Mouse (Mus musculus): ENCODE data around the gene Axdnd1. TPM values are rescaled to one million over a fixed set of nuclear protein-coding genes. Genes with fewer than 3 reads are reported as not detected.

Gene Axdnd1
- polyA plus RNA-seq (2015; fragmentation: Nextera tagmentation; extraction: Ambion mirVana) = 0.22 and 0.29 TPM in 2 replicates

DNA sequence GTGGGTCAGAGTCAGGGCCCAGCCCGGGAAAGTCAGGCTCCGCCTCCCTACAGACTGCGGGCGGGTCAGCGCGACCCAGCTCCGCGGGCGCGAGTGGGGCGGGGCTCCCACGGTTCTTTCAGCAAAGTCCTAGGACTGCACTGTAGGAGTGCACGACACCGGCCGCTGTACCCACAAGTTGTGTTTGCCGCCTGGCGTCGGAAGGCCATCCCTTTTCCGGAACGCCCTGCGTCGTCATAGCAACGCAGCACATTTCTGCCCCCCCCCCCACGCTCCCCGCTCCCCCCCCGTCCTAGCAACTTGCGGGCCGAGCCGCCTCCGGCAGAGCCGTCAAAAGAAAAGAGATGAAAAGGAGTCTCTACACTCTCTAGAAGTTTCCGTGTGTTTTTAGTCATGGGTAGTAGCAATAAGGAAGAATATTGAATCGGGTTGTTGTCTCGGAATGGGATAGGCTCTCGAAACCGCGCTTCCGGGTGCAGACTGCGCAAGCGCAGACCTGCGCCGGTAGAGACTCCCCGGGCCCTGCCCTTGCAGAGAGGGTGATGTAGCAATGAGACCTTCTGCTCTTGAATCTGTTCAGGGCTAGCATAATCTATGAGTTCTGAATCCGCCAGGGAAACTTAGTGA is at the start of gene Axdnd1:
Axdnd1 (minus strand) TSS at position 489 of the 627 bp plus-strand sequence.
- Histone ChIP-seq H3K4me3 (replicated peaks; ENCODE audit: low read length) (peak within 1 kb of the TSS; percentile 74), H3K9ac (ENCODE audit: low read length) (peak within 1 kb of the TSS; percentile 76), H3K27me3 (ENCODE audit: control insufficient read depth, insufficient read depth, low read length) (no peaks in the 10 kb centered on the region), H3K9me3 (replicated peaks; ENCODE audit: control insufficient read depth, low read length) (0 out of 2 replicates have a peak, but pooled peaks cover 2% of the 10 kb centered on the region), H3K27ac (ENCODE audit: low read length) (peak within 1 kb of the TSS; percentile 79), H3K4me1 (ENCODE audit: control insufficient read depth, insufficient read depth, low read length) (no peaks in the 10 kb centered on the region), H3K4me2 (ENCODE audit: low read depth, low read length) (peak within 1 kb of the TSS; percentile 56), H3K36me3 (ENCODE audit: control insufficient read depth, insufficient read depth, low read length) (no peaks in the 10 kb centered on the region)
- peak; percentile 94 for ATAC-seq (ENCODE audit: insufficient read depth, low FRiP score)
- WGBS = under 1% methylated on average over 44 of the region's 44 CpGs

DNA sequence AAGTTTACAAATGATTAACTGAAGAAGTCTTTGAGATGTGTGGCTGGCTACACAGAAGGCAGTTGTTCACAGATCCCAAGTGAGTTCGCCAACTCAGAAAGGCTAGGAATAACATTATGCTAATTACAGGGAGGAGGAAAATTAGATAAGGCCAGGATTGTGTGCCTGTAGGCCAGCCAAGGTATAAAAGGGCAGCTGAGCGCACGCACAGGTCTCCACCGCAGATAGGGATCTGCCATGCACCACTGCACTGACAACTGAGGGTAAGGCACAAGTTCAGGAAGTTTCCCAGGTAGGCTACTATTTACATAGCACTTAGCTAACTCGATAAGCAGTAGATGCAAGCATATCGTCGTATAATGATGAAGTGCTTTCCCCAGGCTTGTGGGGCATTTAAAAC is 49.6 kb upstream of the Axdnd1 start:
- peaks cover 12% of the 10 kb centered on the region; the same call in 1 of the 2 replicates for H3K9me3 ChIP-seq (replicated peaks; ENCODE audit: control insufficient read depth, low read length)
- H3K36me3 ChIP-seq (ENCODE audit: control insufficient read depth, insufficient read depth, low read length) = peaks cover 18% of the 10 kb centered on the region
- H3K9ac ChIP-seq (ENCODE audit: low read length) = no peak overlapping the region
- WGBS = 41% methylated on average over 7 of the region's 7 CpGs
- H3K27me3 ChIP-seq (ENCODE audit: control insufficient read depth, insufficient read depth, low read length) = no peaks in the 10 kb centered on the region
- no peak overlapping the region for H3K27ac ChIP-seq (ENCODE audit: low read length)
- H3K4me1 ChIP-seq (ENCODE audit: control insufficient read depth, insufficient read depth, low read length) = peaks cover 17% of the 10 kb centered on the region
- ATAC-seq (ENCODE audit: insufficient read depth, low FRiP score) = peak; percentile 64; the same call in 1 of the 2 replicates
- H3K4me3 ChIP-seq (replicated peaks; ENCODE audit: low read length) = no peak overlapping the region
- no peak overlapping the region for H3K4me2 ChIP-seq (ENCODE audit: low read depth, low read length)

DNA sequence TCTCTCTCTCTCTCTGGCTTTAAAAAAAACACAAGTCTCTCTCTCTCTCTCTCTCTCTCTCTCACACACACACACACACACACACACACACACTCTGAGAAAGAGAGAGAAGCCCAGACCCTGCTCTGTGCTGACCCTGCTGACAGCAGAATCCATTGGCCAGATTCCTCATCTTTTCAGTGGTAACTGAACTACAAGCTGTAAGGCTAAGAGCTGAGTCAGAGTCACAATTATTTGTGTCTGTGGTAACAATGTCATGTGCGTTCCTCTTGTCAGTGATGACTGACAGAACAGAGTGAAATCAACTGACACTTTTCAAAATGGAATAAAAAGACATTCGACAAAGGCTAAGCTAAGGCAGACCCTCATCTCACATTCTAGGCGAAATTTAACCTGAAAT is 47.6 kb upstream of the Axdnd1 start:
- peaks cover 24% of the 10 kb centered on the region for H3K4me1 ChIP-seq (ENCODE audit: control insufficient read depth, insufficient read depth, low read length)
- no peak overlapping the region for H3K27ac ChIP-seq (ENCODE audit: low read length)
- no peak for ATAC-seq (ENCODE audit: insufficient read depth, low FRiP score)
- no peaks in the 10 kb centered on the region for H3K27me3 ChIP-seq (ENCODE audit: control insufficient read depth, insufficient read depth, low read length)
- H3K9me3 ChIP-seq (replicated peaks; ENCODE audit: control insufficient read depth, low read length) = peaks cover 12% of the 10 kb centered on the region; the same call in 1 of the 2 replicates
- H3K36me3 ChIP-seq (ENCODE audit: control insufficient read depth, insufficient read depth, low read length) = peaks cover 18% of the 10 kb centered on the region
- no peak overlapping the region for H3K4me3 ChIP-seq (replicated peaks; ENCODE audit: low read length)
- 78% methylated on average over 3 of the region's 3 CpGs for WGBS
- H3K4me2 ChIP-seq (ENCODE audit: low read depth, low read length) = no peak overlapping the region
- H3K9ac ChIP-seq (ENCODE audit: low read length) = no peak overlapping the region

DNA sequence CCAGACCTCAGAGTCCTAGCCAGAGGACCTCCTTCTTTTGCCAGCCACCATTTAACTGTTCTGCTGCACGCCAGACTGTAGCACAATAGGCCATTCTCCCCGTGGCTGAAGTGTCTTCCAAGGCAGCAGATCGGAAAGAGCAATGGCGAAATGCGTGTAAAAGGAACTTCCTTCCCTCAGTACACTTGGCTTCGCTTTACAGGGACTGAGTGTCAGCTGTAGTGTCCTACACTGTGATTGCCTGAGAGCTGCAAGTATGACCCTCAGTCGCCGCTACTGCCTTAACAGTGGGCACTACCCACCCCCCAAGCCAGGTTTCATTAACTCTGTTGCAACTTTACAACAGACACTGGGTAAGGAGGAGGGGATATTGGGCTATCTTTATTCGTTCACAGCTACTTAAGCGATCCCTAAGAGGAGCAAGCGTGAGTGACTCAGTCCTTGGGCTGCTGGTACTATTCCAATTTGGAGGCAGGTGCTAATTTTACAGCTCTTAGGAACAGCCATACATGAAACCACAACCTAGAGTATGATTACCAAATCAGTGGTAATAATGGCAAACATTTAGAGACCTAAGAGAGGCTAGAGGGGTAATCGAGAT is 46.8 kb upstream of the Axdnd1 start:
- Histone ChIP-seq H3K36me3 (ENCODE audit: control insufficient read depth, insufficient read depth, low read length) (peaks cover 18% of the 10 kb centered on the region), H3K27ac (ENCODE audit: low read length) (no peak overlapping the region), H3K4me2 (ENCODE audit: low read depth, low read length) (no peak overlapping the region), H3K4me1 (ENCODE audit: control insufficient read depth, insufficient read depth, low read length) (peaks cover 24% of the 10 kb centered on the region), H3K9ac (ENCODE audit: low read length) (no peak overlapping the region), H3K4me3 (replicated peaks; ENCODE audit: low read length) (no peak overlapping the region), H3K9me3 (replicated peaks; ENCODE audit: control insufficient read depth, low read length) (peaks cover 12% of the 10 kb centered on the region; the same call in 1 of the 2 replicates), H3K27me3 (ENCODE audit: control insufficient read depth, insufficient read depth, low read length) (no peaks in the 10 kb centered on the region)
- no peak for ATAC-seq (ENCODE audit: insufficient read depth, low FRiP score)
- 73% methylated on average over 12 of the region's 12 CpGs for WGBS

DNA sequence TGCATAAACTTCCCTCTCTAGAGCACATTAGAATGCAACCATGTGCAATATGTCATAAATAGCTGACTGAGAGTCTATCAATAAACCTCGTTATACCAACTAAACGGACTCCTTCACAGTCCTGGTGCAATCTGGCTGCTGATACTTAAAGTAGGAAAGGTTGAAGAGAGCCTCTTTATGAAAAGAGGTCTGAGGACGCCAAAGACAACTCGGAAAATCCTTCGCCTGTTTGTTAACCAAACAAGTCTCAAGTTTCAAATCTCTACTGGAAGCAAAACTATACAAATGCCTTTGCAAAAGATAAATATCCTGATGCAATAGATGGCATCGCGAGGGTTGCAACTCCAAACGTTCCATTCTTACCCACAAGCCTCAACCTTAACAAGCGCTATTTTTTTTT is 44.0 kb upstream of the Axdnd1 start:
- Histone ChIP-seq H3K27me3 (ENCODE audit: control insufficient read depth, insufficient read depth, low read length) (no peaks in the 10 kb centered on the region), H3K9me3 (replicated peaks; ENCODE audit: control insufficient read depth, low read length) (peaks cover 12% of the 10 kb centered on the region; the same call in 1 of the 2 replicates), H3K4me3 (replicated peaks; ENCODE audit: low read length) (no peak overlapping the region), H3K4me1 (ENCODE audit: control insufficient read depth, insufficient read depth, low read length) (0 out of 2 replicates have a peak, but pooled peaks cover 12% of the 10 kb centered on the region), H3K27ac (ENCODE audit: low read length) (no peak overlapping the region; the same call in 1 of the 2 replicates), H3K4me2 (ENCODE audit: low read depth, low read length) (no peak overlapping the region), H3K9ac (ENCODE audit: low read length) (no peak overlapping the region), H3K36me3 (ENCODE audit: control insufficient read depth, insufficient read depth, low read length) (peaks cover 18% of the 10 kb centered on the region)
- WGBS = 68% methylated on average over 9 of the region's 9 CpGs
- no peak for ATAC-seq (ENCODE audit: insufficient read depth, low FRiP score)

DNA sequence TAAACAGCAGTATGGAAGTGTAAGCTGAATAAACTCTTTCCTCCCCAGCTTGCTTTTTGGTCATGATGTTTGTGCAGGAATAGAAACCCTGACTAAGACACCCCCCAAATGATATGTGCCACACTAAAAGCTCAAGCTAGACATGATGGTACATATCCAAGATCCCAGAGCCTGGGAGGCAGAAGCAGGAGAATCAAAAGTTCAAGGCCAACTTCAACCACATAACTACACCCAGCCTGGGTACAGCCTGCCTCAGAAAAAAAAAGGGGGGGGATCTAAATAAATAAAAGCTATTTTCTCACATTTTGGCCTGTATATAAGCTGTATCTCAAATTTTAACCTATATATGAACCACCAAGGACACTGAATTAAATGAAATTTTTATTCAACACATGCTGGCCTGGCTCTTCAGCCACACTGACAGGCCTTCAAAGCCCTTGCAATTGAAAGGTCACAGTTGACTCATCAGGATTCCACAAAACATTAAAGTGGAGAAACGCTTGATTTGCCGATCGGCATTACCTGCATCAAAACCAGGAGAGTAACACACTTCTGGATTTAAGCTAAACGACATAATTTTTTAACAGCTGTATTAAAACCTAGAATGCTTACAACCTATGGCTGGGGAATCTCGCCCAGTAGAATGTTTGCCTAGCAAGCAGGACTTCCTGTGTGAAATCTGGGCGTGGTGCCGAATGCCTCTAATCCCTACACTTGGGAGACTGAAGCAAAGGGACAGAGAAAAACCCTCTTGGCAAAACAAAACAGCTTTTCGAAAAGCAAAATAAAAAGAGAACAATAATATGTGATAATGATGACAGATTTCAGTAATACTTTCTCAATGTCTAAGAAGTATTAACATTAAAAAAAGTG is 43.3 kb upstream of the Axdnd1 start:
- H3K4me2 ChIP-seq (ENCODE audit: low read depth, low read length) = no peak overlapping the region
- no peak overlapping the region for H3K4me3 ChIP-seq (replicated peaks; ENCODE audit: low read length)
- WGBS = 70% methylated on average over 8 of the region's 8 CpGs
- H3K9ac ChIP-seq (ENCODE audit: low read length) = no peak overlapping the region
- H3K9me3 ChIP-seq (replicated peaks; ENCODE audit: control insufficient read depth, low read length) = 0 out of 2 replicates have a peak, but pooled peaks cover 7% of the 10 kb centered on the region
- 0 out of 2 replicates have a peak, but pooled peaks cover 16% of the 10 kb centered on the region for H3K4me1 ChIP-seq (ENCODE audit: control insufficient read depth, insufficient read depth, low read length)
- H3K36me3 ChIP-seq (ENCODE audit: control insufficient read depth, insufficient read depth, low read length) = peaks cover 13% of the 10 kb centered on the region
- no peak overlapping the region; the same call in 1 of the 2 replicates for H3K27ac ChIP-seq (ENCODE audit: low read length)
- H3K27me3 ChIP-seq (ENCODE audit: control insufficient read depth, insufficient read depth, low read length) = no peaks in the 10 kb centered on the region
- ATAC-seq (ENCODE audit: insufficient read depth, low FRiP score) = no peak

DNA sequence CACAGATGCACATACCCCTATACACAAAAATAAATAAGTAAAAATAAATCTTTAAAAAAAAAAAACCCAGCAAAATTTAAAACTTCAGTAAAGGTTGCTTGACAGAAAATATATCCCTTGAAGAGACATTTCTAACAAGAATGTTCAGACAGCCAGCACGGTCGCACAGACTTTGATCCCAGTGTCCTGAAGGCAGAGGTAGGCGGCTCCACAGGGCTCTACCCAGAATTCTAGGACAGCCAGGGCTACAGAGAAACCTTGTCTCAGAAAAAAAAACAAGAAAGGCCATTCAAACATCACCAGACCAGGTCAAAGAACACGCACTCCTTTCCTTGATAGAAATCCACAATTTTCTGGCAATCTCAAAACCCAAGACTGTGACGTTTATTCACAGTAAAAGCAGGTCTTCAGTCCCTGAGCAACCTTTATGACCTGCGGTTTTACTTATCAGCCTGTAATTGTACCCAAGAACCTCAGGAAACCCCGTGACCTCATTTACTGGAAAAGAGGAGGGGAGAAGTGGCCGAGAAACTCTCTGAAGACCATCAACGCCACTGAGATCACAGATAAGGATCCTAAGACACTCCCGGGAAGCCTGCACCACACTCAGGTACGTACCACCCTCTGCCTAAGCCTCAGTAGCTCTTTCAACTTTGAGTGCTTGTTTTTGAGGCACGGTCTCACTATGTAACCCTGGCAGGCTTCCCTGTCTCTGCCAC is 41.5 kb upstream of the Axdnd1 start:
- H3K27ac ChIP-seq (ENCODE audit: low read length) = no peak overlapping the region

DNA sequence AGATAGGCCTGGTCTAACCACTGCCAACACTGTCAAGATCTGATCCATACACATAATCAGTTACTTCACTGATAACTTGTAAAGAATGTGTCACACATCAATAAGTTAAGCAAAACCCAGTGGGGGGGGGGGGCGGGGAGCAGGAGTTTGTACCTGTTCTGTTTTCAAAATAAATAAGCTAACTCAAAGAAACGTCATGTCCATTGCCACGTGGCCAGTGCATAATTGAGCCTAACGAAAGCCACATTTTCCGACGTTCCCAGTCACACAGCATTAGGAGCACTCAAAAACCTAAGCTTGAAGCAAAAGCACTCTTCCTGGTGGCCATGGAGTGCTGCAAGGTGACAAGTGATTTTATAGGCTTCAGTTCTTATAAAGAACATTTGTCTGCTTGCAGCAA is 40.1 kb upstream of the Axdnd1 start:
- Histone ChIP-seq H3K27me3 (ENCODE audit: control insufficient read depth, insufficient read depth, low read length) (no peaks in the 10 kb centered on the region), H3K27ac (ENCODE audit: low read length) (no peak overlapping the region), H3K36me3 (ENCODE audit: control insufficient read depth, insufficient read depth, low read length) (peaks cover 4% of the 10 kb centered on the region), H3K9ac (ENCODE audit: low read length) (no peak overlapping the region), H3K4me1 (ENCODE audit: control insufficient read depth, insufficient read depth, low read length) (0 out of 2 replicates have a peak, but pooled peaks cover 11% of the 10 kb centered on the region), H3K4me2 (ENCODE audit: low read depth, low read length) (no peak overlapping the region), H3K9me3 (replicated peaks; ENCODE audit: control insufficient read depth, low read length) (0 out of 2 replicates have a peak, but pooled peaks cover under 1% of the 10 kb centered on the region), H3K4me3 (replicated peaks; ENCODE audit: low read length) (no peak overlapping the region)
- 86% methylated on average over 6 of the region's 6 CpGs for WGBS
- no peak for ATAC-seq (ENCODE audit: insufficient read depth, low FRiP score)

More for the DNA sequence above, 41.5 kb upstream of the Axdnd1 start:
- no peak overlapping the region for H3K9ac ChIP-seq (ENCODE audit: low read length)
- no peak overlapping the region for H3K4me3 ChIP-seq (replicated peaks; ENCODE audit: low read length)
- no peak overlapping the region for H3K4me2 ChIP-seq (ENCODE audit: low read depth, low read length)
- H3K27me3 ChIP-seq (ENCODE audit: control insufficient read depth, insufficient read depth, low read length) = no peaks in the 10 kb centered on the region
- 63% methylated on average over 12 of the region's 12 CpGs for WGBS
- H3K9me3 ChIP-seq (replicated peaks; ENCODE audit: control insufficient read depth, low read length) = 0 out of 2 replicates have a peak, but pooled peaks cover 7% of the 10 kb centered on the region
- peaks cover 12% of the 10 kb centered on the region for H3K36me3 ChIP-seq (ENCODE audit: control insufficient read depth, insufficient read depth, low read length)
- ATAC-seq (ENCODE audit: insufficient read depth, low FRiP score) = peak; percentile 9; the same call in 1 of the 2 replicates
- H3K4me1 ChIP-seq (ENCODE audit: control insufficient read depth, insufficient read depth, low read length) = 0 out of 2 replicates have a peak, but pooled peaks cover 11% of the 10 kb centered on the region
